Mouse (Mus musculus) heart, embryonic 12.5 days (tissue): Measurements from ENCODE around the gene Arrdc1. TPM values are rescaled to one million over a fixed set of nuclear protein-coding genes. Genes with fewer than 3 reads are reported as not detected.

Experiments used
- ATAC-seq: fragments of 200-750 bp; cut with Nextera tagmentation; 2 replicates; pipeline ENCODE4 v1.8.0; 2017; ENCODE audit warnings: moderate TSS enrichment, moderate library complexity; ENCODE audit not compliant: insufficient number of reproducible peaks, low FRiP score
- H3K27ac ChIP-seq: fragments of 300-500 bp; sonication (generic); 2 replicates; pipeline ENCODE4 v1.5.1; 2016; ENCODE audit warnings: mild to moderate bottlenecking, moderate library complexity; ENCODE audit not compliant: poor library complexity, severe bottlenecking
- H3K27me3 ChIP-seq: fragments of 300-500 bp; sonication (generic); replicated peaks from 2 replicates; pipeline ENCODE4 v1.6.1; 2016; ENCODE audit warnings: mild to moderate bottlenecking, moderate library complexity
- H3K36me3 ChIP-seq: fragments of 300-500 bp; sonication (generic); 2 replicates; pipeline ENCODE4 v1.6.1; 2016; ENCODE audit warnings: mild to moderate bottlenecking, moderate library complexity
- H3K4me1 ChIP-seq: fragments of 300-500 bp; sonication (generic); replicated peaks from 2 replicates; pipeline ENCODE4 v1.6.1; 2016; ENCODE audit warnings: mild to moderate bottlenecking
- H3K4me2 ChIP-seq: fragments of 300-500 bp; sonication (generic); 2 replicates; pipeline ENCODE4 v1.6.1; 2016; ENCODE audit warnings: mild to moderate bottlenecking, moderate library complexity
- H3K4me3 ChIP-seq: fragments of 300-500 bp; sonication (generic); 2 replicates; pipeline ENCODE4 v1.5.1; 2016; ENCODE audit warnings: mild to moderate bottlenecking
- H3K9ac ChIP-seq: fragments of 300-500 bp; sonication (generic); 2 replicates; pipeline ENCODE4 v1.6.1; 2016; ENCODE audit warnings: mild to moderate bottlenecking, moderate library complexity
- H3K9me3 ChIP-seq: fragments of 300-500 bp; sonication (generic); replicated peaks from 2 replicates; pipeline ENCODE4 v1.6.1; 2016; ENCODE audit warnings: mild to moderate bottlenecking, moderate library complexity
- WGBS: fragments of 180-500 bp; shearing (Covaris S2); methylation state at CpG from one replicate; pipeline ENCODE4 v1.1.7; 2016; 5-methylcytosine and 5-hydroxymethylcytosine counted together
- microRNA-seq: library from miRNA; unstranded; fragments of <30 nt; microRNA quantifications from one replicate; pipeline ENCODE4, GENCODE M21; 2017
- polyA plus RNA-seq: library from polyadenylated mRNA; unstranded; fragments of >200 nt; fragmentation: Nextera tagmentation; extraction: Ambion mirVana; gene quantifications from 2 replicates; pipeline ENCODE4 v1.2.1, GENCODE M21; 2016

Gene Arrdc1
- polyA plus RNA-seq, 1 experiment from 2014 or later: 12.0 TPM

GRCm38 (mm10) chr2:24896761-24897160 lies 38.3 kb downstream of the Arrdc1 start:
- no peak overlapping the region for H3K4me3 ChIP-seq
- no peak overlapping the region for H3K27ac ChIP-seq
- no peak overlapping the region for H3K9ac ChIP-seq
- H3K9me3 ChIP-seq: no peaks in the 10 kb centered on the region
- H3K4me1 ChIP-seq: peaks cover 23% of the 10 kb centered on the region
- WGBS: 83% methylated on average over 4 of the region's 4 CpGs
- no peaks in the 10 kb centered on the region for H3K36me3 ChIP-seq
- ATAC-seq: no peak
- no peak overlapping the region for H3K4me2 ChIP-seq
- no peaks in the 10 kb centered on the region for H3K27me3 ChIP-seq

- no peak for ATAC-seq
- Histone ChIP-seq H3K27ac (no peak overlapping the region), H3K9me3 (no peaks in the 10 kb centered on the region), H3K27me3 (no peaks in the 10 kb centered on the region), H3K4me2 (no peak overlapping the region), H3K36me3 (no peaks in the 10 kb centered on the region), H3K9ac (no peak overlapping the region), H3K4me1 (peaks cover 31% of the 10 kb centered on the region), H3K4me3 (no peak overlapping the region)
- WGBS: 78% methylated on average over 1 of the region's 1 CpGs
Observed at GRCm38 (mm10) chr2:24894211-24894610, 40.8 kb downstream of the Arrdc1 start.

GRCm38 (mm10) chr2:24892318-24892717 lies 42.7 kb downstream of the Arrdc1 start:
- H3K4me3 ChIP-seq: no peak overlapping the region
- H3K4me2 ChIP-seq: no peak overlapping the region
- H3K27me3 ChIP-seq: no peaks in the 10 kb centered on the region
- no peak for ATAC-seq
- no peaks in the 10 kb centered on the region for H3K36me3 ChIP-seq
- H3K27ac ChIP-seq: no peak overlapping the region
- no peaks in the 10 kb centered on the region for H3K9me3 ChIP-seq
- H3K9ac ChIP-seq: no peak overlapping the region
- H3K4me1 ChIP-seq: peaks cover 29% of the 10 kb centered on the region
- 85% methylated on average over 5 of the region's 5 CpGs for WGBS

GRCm38 (mm10) chr2:24890541-24891447 lies 44.3 kb downstream of the Arrdc1 start:
- H3K4me3 ChIP-seq: no peak overlapping the region
- ATAC-seq: no peak

GRCm38 (mm10) chr2:24888895-24889294 lies 46.2 kb downstream of the Arrdc1 start:
- WGBS: 86% methylated on average over 5 of the region's 5 CpGs
- H3K27ac ChIP-seq: no peak overlapping the region
- H3K27me3 ChIP-seq: no peaks in the 10 kb centered on the region
- H3K4me3 ChIP-seq: no peak overlapping the region
- no peaks in the 10 kb centered on the region for H3K9me3 ChIP-seq
- no peak overlapping the region for H3K9ac ChIP-seq
- H3K4me1 ChIP-seq: peaks cover 26% of the 10 kb centered on the region
- no peak for ATAC-seq
- peaks cover 20% of the 10 kb centered on the region for H3K36me3 ChIP-seq
- no peak overlapping the region for H3K4me2 ChIP-seq

More at GRCm38 (mm10) chr2:24890541-24891447, 44.3 kb downstream of the Arrdc1 start:
- Histone ChIP-seq H3K9ac (no peak overlapping the region), H3K27ac (no peak overlapping the region), H3K27me3 (no peaks in the 10 kb centered on the region), H3K36me3 (peaks cover 9% of the 10 kb centered on the region), H3K4me2 (no peak overlapping the region), H3K9me3 (no peaks in the 10 kb centered on the region), H3K4me1 (peaks cover 28% of the 10 kb centered on the region)
- WGBS: 60% methylated on average over 6 of the region's 6 CpGs

- Histone ChIP-seq H3K4me3 (no peak overlapping the region), H3K4me2 (no peak overlapping the region), H3K36me3 (peaks cover 65% of the 10 kb centered on the region), H3K27ac (no peak overlapping the region), H3K4me1 (no peaks in the 10 kb centered on the region), H3K27me3 (no peaks in the 10 kb centered on the region), H3K9me3 (no peaks in the 10 kb centered on the region), H3K9ac (no peak overlapping the region)
- 91% methylated on average over 2 of the region's 2 CpGs for whole genome bisulfite sequencing
- no peak for ATAC-seq
Observed at GRCm38 (mm10) chr2:24880686-24881085, 54.4 kb downstream of the Arrdc1 start.

Small RNAs within 50 kb of the gene (microRNA-seq; reads per million reads assigned to microRNA genes)
- gene Gm22875: not detected

Other genes with a start within 250 kb of the Arrdc1 start
- 0.18 and 0.23 TPM in 2 replicates for gene Cacna1b, start 172.1 kb downstream of the Arrdc1 start, polyA plus RNA-seq
- gene Ehmt1, start 15.6 kb downstream of the Arrdc1 start, polyA plus RNA-seq: 61.8 and 62.0 TPM in 2 replicates
- 12.5 and 13.0 TPM in 2 replicates for gene Zmynd19, start 14.5 kb upstream of the Arrdc1 start, polyA plus RNA-seq
- 19.0 and 19.3 TPM in 2 replicates for gene Dph7, start 27.1 kb upstream of the Arrdc1 start, polyA plus RNA-seq
- gene Mrpl41, start 39.8 kb upstream of the Arrdc1 start, polyA plus RNA-seq: 113 and 119 TPM in 2 replicates
- 9.5 and 11.3 TPM in 2 replicates for gene Pnpla7, start 40.8 kb upstream of the Arrdc1 start, polyA plus RNA-seq
- 58.7 and 62.8 TPM in 2 replicates for gene Nsmf, start 119.1 kb upstream of the Arrdc1 start, polyA plus RNA-seq
- gene Entpd8, start 145.1 kb upstream of the Arrdc1 start, polyA plus RNA-seq: not detected in 2 replicates
- 0.10 TPM in 1 of 2 replicates, not detected in the other for gene Noxa1, start 159.9 kb upstream of the Arrdc1 start, polyA plus RNA-seq
- gene Nrarp, start 245.5 kb upstream of the Arrdc1 start, polyA plus RNA-seq: 10.8 and 12.8 TPM in 2 replicates